Mouse (Mus musculus) small intestine, adult 2 months (tissue): ENCODE data around the gene Chrd.

Experiments
- CTCF ChIP-seq: fragments of 200-500 bp; IDR thresholded peaks from 2 replicates; pipeline ENCODE4 v1.5.1; 2012; ENCODE audit warnings: low read depth, mild to moderate bottlenecking, control low read depth, inconsistent platforms, low read length, moderate library complexity, mixed read lengths; ENCODE audit not compliant: insufficient replicate concordance, insufficient read length; ENCODE audit errors: extremely low read depth
- POLR2A ChIP-seq: fragments of 200-500 bp; IDR thresholded peaks from 2 replicates; pipeline ENCODE4 v1.6.1; 2012; ENCODE audit warnings: low read depth, mild to moderate bottlenecking, control low read depth, inconsistent platforms, low read length, moderate library complexity

GRCm38 (mm10) chr16:20701316-20701715 is 31.6 kb upstream of the Chrd start:
- no peak for TF ChIP-seq CTCF
- no peak for TF ChIP-seq POLR2A
